Mouse (Mus musculus) erythroblast, embryonic 14.5 days (primary cell): Measurements from ENCODE around the gene Krtap5-4.
"Not testable (repeated sequence)": the region's sequence is repeated elsewhere in the genome, so short reads cannot be mapped to it uniquely, and the experiment has no call there.

Experiments used
- GATA1 ChIP-seq: IDR thresholded peaks from 2 replicates; pipeline ENCODE4 v1.6.1; 2012; ENCODE audit warnings: low read length, inconsistent platforms, mixed read lengths
- TAL1 ChIP-seq: IDR thresholded peaks from 3 replicates; pipeline ENCODE4 v1.6.1; 2012; ENCODE audit warnings: low read length, inconsistent platforms, mixed read lengths

- TF ChIP-seq GATA1, TAL1: not testable (repeated sequence)
These were observed 580 bp downstream of the Krtap5-4 start for GRCm38 (mm10) chr7:142303929-142304328.
